Mouse (Mus musculus): Measurements from ENCODE around the gene Pwp1. TPM values are rescaled to one million over a fixed set of nuclear protein-coding genes. Genes with fewer than 3 reads are reported as not detected.
"Not testable (repeated sequence)": the region's sequence is repeated elsewhere in the genome, so short reads cannot be mapped to it uniquely, and the experiment has no call there.

Gene Pwp1
- polyA plus RNA-seq (2021), result 31.7 TPM

GRCm38 (mm10) chr10:85829085-85829853, at the start of gene Pwp1:
TSS of gene Pwp1 (plus strand) at chr10:85829494.
- H3K27me3 ChIP-seq; DNase-seq (ENCODE audit: low read depth, low spot score); POLR2A ChIA-PET; CTCF ChIA-PET: not testable (repeated sequence)
- in situ Hi-C loops (cut with MboI; ENCODE audit: low pct_unique_long_range_greater_than_20kb), result loop anchor here (5.0 kb wide), 1 partner anchor 863 kb away; no protein-coding TSS in a partner anchor
- ATAC-seq, result peak; percentile 57

- H3K27me3 ChIP-seq; ATAC-seq; CTCF ChIA-PET; POLR2A ChIA-PET; in situ Hi-C loops (cut with MboI; ENCODE audit: low pct_unique_long_range_greater_than_20kb); DNase-seq (ENCODE audit: low read depth, low spot score): not testable (repeated sequence)
These were observed 7.1 kb upstream of the Pwp1 start for GRCm38 (mm10) chr10:85822143-85822696.

- ATAC-seq; POLR2A ChIA-PET; DNase-seq (ENCODE audit: low read depth, low spot score); CTCF ChIA-PET; in situ Hi-C loops (cut with MboI; ENCODE audit: low pct_unique_long_range_greater_than_20kb); H3K27me3 ChIP-seq: not testable (repeated sequence)
These were observed 5.5 kb upstream of the Pwp1 start for GRCm38 (mm10) chr10:85823752-85824151.

GRCm38 (mm10) chr10:85828722-85829084, 591 bp upstream of the Pwp1 start:
- ATAC-seq; H3K27me3 ChIP-seq; POLR2A ChIA-PET; DNase-seq (ENCODE audit: low read depth, low spot score); CTCF ChIA-PET: not testable (repeated sequence)
- in situ Hi-C loops (cut with MboI; ENCODE audit: low pct_unique_long_range_greater_than_20kb), result loop anchor here (5.0 kb wide), 1 partner anchor 864 kb away; no protein-coding TSS in a partner anchor

GRCm38 (mm10) chr10:85846105-85846862, 17.0 kb downstream of the Pwp1 start:
- ATAC-seq (no peak), DNase-seq (ENCODE audit: low read depth, low spot score) (no peak)
- ChIA-PET CTCF (no interaction called here), POLR2A (no interaction called here)
- H3K27me3 ChIP-seq, result no peaks in the 10 kb centered on the region
- no peak for TF ChIP-seq CTCF (IDR thresholded peaks at IDR 0.05)
- in situ Hi-C loops (cut with MboI; ENCODE audit: low pct_unique_long_range_greater_than_20kb), result no loop called here

GRCm38 (mm10) chr10:85871698-85872478, 42.6 kb downstream of the Pwp1 start:
- no peak for TF ChIP-seq CTCF (IDR thresholded peaks at IDR 0.05)
- DNase-seq (ENCODE audit: low read depth, low spot score) (peak; percentile 46), ATAC-seq (peak; percentile 91)
- H3K27me3 ChIP-seq, result peaks cover 10% of the 10 kb centered on the region
- ChIA-PET POLR2A (no interaction called here), CTCF (no interaction called here)
- in situ Hi-C loops (cut with MboI; ENCODE audit: low pct_unique_long_range_greater_than_20kb), result no loop called here

- TF ChIP-seq CTCF (IDR thresholded peaks at IDR 0.05), result no peak
- in situ Hi-C loops (cut with MboI; ENCODE audit: low pct_unique_long_range_greater_than_20kb), result no loop called here
- H3K27me3 ChIP-seq, result peaks cover 10% of the 10 kb centered on the region
- no peak for DNase-seq (ENCODE audit: low read depth, low spot score)
- peak; percentile 12 for ATAC-seq
- CTCF ChIA-PET, result no interaction called here
- POLR2A ChIA-PET, result no interaction called here
These were observed 43.1 kb downstream of the Pwp1 start for GRCm38 (mm10) chr10:85872479-85872773.

GRCm38 (mm10) chr10:85873861-85874544, 44.7 kb downstream of the Pwp1 start:
- ChIA-PET CTCF (interaction anchor here (1.4 kb wide), 1 partner anchor 12 kb away, joined by 4 read pairs; no protein-coding TSS in a partner anchor), POLR2A (no interaction called here)
- H3K27me3 ChIP-seq, result peaks cover 10% of the 10 kb centered on the region
- in situ Hi-C loops (cut with MboI; ENCODE audit: low pct_unique_long_range_greater_than_20kb), result no loop called here
- TF ChIP-seq CTCF (IDR thresholded peaks at IDR 0.05), result no peak
- ATAC-seq, result no peak
- no peak for DNase-seq (ENCODE audit: low read depth, low spot score)

- in situ Hi-C loops (cut with MboI; ENCODE audit: low pct_unique_long_range_greater_than_20kb), result no loop called here
- peaks cover 3% of the 10 kb centered on the region for H3K27me3 ChIP-seq
- DNase-seq (ENCODE audit: low read depth, low spot score) (no peak), ATAC-seq (no peak)
- no peak for TF ChIP-seq CTCF (IDR thresholded peaks at IDR 0.05)
- CTCF ChIA-PET, result no interaction called here
- POLR2A ChIA-PET, result no interaction called here
These were observed 46.5 kb downstream of the Pwp1 start for GRCm38 (mm10) chr10:85875812-85876211.

- TF ChIP-seq CTCF (IDR thresholded peaks at IDR 0.05), result no peak
- in situ Hi-C loops (cut with MboI; ENCODE audit: low pct_unique_long_range_greater_than_20kb), result no loop called here
- no peaks in the 10 kb centered on the region for H3K27me3 ChIP-seq
- ChIA-PET CTCF (no interaction called here), POLR2A (no interaction called here)
- ATAC-seq (no peak), DNase-seq (ENCODE audit: low read depth, low spot score) (no peak)
These were observed 50.7 kb downstream of the Pwp1 start for GRCm38 (mm10) chr10:85879886-85880486.
